Mouse (Mus musculus) hindbrain, embryonic 13.5 days (tissue): ENCODE data around the gene Olfr1206. TPM values are rescaled to one million over a fixed set of nuclear protein-coding genes. Genes with fewer than 3 reads are reported as not detected.

ENCODE experiments used
- ATAC-seq: fragments of 200-750 bp; cut with Nextera tagmentation; 2 replicates; pipeline ENCODE4 v1.8.0; 2017; ENCODE audit warnings: moderate TSS enrichment; ENCODE audit not compliant: low FRiP score
- H3K27ac ChIP-seq: fragments of 300-500 bp; sonication (generic); 2 replicates; pipeline ENCODE4 v1.5.1; 2015; ENCODE audit warnings: inconsistent platforms, mild to moderate bottlenecking, moderate library complexity
- H3K27me3 ChIP-seq: fragments of 300-500 bp; sonication (generic); 2 replicates; pipeline ENCODE4 v1.6.1; 2015; ENCODE audit warnings: mild to moderate bottlenecking, inconsistent platforms
- H3K36me3 ChIP-seq: fragments of 300-500 bp; sonication (generic); 2 replicates; pipeline ENCODE4 v1.6.1; 2015; ENCODE audit warnings: mild to moderate bottlenecking, inconsistent platforms
- H3K4me1 ChIP-seq: fragments of 300-500 bp; sonication (generic); replicated peaks from 2 replicates; pipeline ENCODE4 v1.6.1; 2015; ENCODE audit warnings: inconsistent platforms
- H3K4me2 ChIP-seq: fragments of 300-500 bp; sonication (generic); 2 replicates; pipeline ENCODE4 v1.6.1; 2015; ENCODE audit warnings: inconsistent platforms, mild to moderate bottlenecking, moderate library complexity
- H3K4me3 ChIP-seq: fragments of 300-500 bp; sonication (generic); 2 replicates; pipeline ENCODE4 v1.5.1; 2015; ENCODE audit warnings: mild to moderate bottlenecking, inconsistent platforms
- H3K9ac ChIP-seq: fragments of 300-500 bp; sonication (generic); 2 replicates; pipeline ENCODE4 v1.6.1; 2015; ENCODE audit warnings: mild to moderate bottlenecking, inconsistent platforms
- H3K9me3 ChIP-seq: fragments of 300-500 bp; sonication (generic); 2 replicates; pipeline ENCODE4 v1.6.1; 2016; ENCODE audit warnings: inconsistent platforms
- whole genome bisulfite sequencing: fragments of 180-500 bp; shearing (Covaris S2); methylation state at CpG from one replicate; pipeline ENCODE4 v1.1.7; 2015; 5-methylcytosine and 5-hydroxymethylcytosine counted together
- polyA plus RNA-seq: library from polyadenylated mRNA; unstranded; fragments of >200 nt; fragmentation: Nextera tagmentation; extraction: Ambion mirVana; gene quantifications from 2 replicates; pipeline ENCODE4 v1.2.1, GENCODE M21; 2015

The Olfr1206 gene
- polyA plus RNA-seq = not detected in 2 replicates

DNA sequence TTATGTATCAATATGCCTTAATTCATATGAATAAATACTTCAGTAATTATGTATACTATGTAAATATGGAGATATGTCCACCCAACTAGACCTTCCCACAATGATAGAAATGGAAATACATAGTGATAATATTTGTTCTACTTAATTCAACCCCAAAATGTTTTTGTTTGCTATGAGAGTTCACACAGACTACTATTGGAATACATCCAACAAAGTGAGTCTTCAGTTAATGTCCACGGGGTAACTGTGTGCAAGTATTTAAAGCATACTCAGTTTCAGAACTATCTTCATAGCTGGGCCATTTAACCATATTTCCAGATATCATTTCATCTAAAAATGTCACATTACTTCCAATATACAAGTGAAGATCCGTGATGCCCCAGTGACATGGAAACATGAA lies at the start of gene Olfr1206:
Gene Olfr1206, plus strand, starts transcription at position 301 of the 400 bp plus-strand sequence.
- ATAC-seq = no peak
- 89% methylated on average over 2 of the region's 2 CpGs for WGBS
- no peaks in the 10 kb centered on the region for H3K27me3 ChIP-seq

DNA sequence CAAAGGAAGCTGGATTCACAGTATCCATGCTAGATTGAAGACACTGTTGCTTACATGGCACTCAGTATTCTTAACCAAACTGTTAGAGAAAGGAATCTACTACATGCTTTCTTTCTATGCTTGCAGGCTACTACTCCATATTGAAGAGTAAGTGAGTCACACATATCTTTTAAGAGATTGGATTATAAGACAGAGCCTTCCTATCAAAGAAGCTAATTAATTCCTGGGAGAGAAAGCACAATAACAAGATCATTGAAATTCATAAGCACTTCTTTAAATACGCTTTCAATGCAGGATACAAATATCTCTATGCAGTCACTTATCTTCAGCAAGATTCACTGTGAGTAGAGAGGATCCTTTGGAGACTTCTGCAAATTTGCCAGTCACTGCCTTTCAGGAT lies 48.8 kb upstream of the Olfr1206 start, which contains the start of gene Olfr1202:
Gene Olfr1202, plus strand, starts transcription at position 301 of the 400 bp plus-strand sequence.
- no peak within 1 kb of the TSS for H3K4me2 ChIP-seq
- no peak within 1 kb of the TSS for H3K4me3 ChIP-seq
- no peaks in the 10 kb centered on the region for H3K27me3 ChIP-seq
- no peaks in the 10 kb centered on the region for H3K4me1 ChIP-seq
- no peaks in the 10 kb centered on the region for H3K36me3 ChIP-seq
- H3K27ac ChIP-seq = no peak within 1 kb of the TSS
- H3K9ac ChIP-seq = no peak within 1 kb of the TSS
- WGBS = 88% methylated on average over 1 of the region's 1 CpGs
- no peak for ATAC-seq
- no peaks in the 10 kb centered on the region for H3K9me3 ChIP-seq

More for the DNA sequence above, at the start of gene Olfr1206:
- no peaks in the 10 kb centered on the region for H3K9me3 ChIP-seq
- H3K4me1 ChIP-seq = no peaks in the 10 kb centered on the region
- no peak within 1 kb of the TSS for H3K4me3 ChIP-seq
- no peaks in the 10 kb centered on the region for H3K36me3 ChIP-seq
- H3K9ac ChIP-seq = no peak within 1 kb of the TSS
- H3K4me2 ChIP-seq = no peak within 1 kb of the TSS
- H3K27ac ChIP-seq = no peak within 1 kb of the TSS

DNA sequence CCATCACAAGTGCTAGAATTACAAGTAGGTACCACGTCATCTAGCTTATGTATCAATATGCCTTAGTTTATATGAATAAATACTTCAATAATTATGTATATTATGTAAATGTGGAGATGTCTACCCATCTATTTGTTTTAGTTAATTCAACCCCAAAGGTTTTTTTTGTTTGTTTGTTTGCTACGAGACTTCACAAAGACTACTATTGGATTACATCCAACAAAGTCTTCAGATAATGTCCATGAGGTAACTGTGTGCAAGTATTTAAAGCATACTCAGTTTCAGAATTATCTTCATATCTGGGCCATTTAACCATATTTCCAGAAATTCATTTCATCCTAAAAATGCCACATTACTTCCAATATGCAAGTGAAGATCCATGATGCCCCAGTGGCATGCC lies 33.6 kb upstream of the Olfr1206 start, which contains the start of gene Olfr1205:
Gene Olfr1205, plus strand, starts transcription at position 301 of the 400 bp plus-strand sequence.
- no peaks in the 10 kb centered on the region for H3K27me3 ChIP-seq
- H3K36me3 ChIP-seq = no peaks in the 10 kb centered on the region
- ATAC-seq = no peak
- no peak within 1 kb of the TSS for H3K4me3 ChIP-seq
- H3K9me3 ChIP-seq = no peaks in the 10 kb centered on the region
- 93% methylated on average over 2 of the region's 2 CpGs for WGBS
- H3K27ac ChIP-seq = no peak within 1 kb of the TSS
- H3K9ac ChIP-seq = no peak within 1 kb of the TSS
- H3K4me2 ChIP-seq = no peak within 1 kb of the TSS
- no peaks in the 10 kb centered on the region for H3K4me1 ChIP-seq

DNA sequence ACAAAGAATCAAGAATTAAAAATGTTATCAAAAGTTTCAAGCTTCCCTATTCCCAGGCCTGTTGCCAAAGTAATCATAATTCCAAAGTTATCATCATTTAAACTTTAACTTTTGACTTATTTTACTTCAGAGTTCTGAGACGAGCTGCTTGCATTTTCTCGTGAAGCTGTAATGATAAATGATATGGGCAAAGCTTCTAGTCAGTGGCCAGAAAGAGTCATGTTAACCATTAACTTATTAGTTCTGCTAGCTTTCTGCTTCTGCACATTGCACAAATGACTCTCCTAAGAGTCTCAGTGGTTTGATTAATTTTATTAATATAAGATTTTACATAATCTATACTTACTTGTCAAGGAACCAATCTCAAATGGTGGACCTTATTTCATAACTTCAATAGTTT lies 24.6 kb upstream of the Olfr1206 start:
- Histone ChIP-seq H3K27ac (no peak overlapping the region), H3K9ac (no peak overlapping the region), H3K36me3 (no peaks in the 10 kb centered on the region), H3K27me3 (no peaks in the 10 kb centered on the region), H3K4me2 (no peak overlapping the region), H3K9me3 (no peaks in the 10 kb centered on the region), H3K4me1 (no peaks in the 10 kb centered on the region), H3K4me3 (no peak overlapping the region)
- WGBS = 64% methylated on average over 2 of the region's 2 CpGs
- ATAC-seq = no peak

DNA sequence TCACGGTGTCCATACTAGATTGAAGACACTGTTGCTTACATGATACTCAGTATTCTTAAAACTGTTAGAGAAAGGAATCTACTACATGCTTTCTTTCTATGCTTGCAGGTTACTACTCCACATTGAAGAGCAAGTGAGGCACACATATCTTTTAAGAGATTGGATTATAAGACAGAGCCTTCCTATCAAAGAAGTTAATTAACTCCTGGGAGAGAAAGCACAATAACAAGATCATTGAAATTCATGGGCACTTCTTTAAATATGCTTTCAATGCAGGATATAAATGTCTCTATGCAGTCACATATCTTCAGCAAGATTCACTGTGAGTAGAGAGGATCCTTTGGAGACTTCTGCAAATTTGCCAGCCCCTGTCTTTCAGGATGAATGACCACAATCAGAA lies 14.0 kb upstream of the Olfr1206 start, which contains the start of gene Olfr1204:
Gene Olfr1204, plus strand, starts transcription at position 301 of the 400 bp plus-strand sequence.
- 94% methylated on average over 1 of the region's 1 CpGs for WGBS
- no peak within 1 kb of the TSS for H3K4me3 ChIP-seq
- H3K27me3 ChIP-seq = no peaks in the 10 kb centered on the region
- H3K27ac ChIP-seq = no peak within 1 kb of the TSS
- no peaks in the 10 kb centered on the region for H3K4me1 ChIP-seq
- no peak within 1 kb of the TSS for H3K9ac ChIP-seq
- ATAC-seq = no peak
- no peak within 1 kb of the TSS for H3K4me2 ChIP-seq
- H3K36me3 ChIP-seq = no peaks in the 10 kb centered on the region
- no peaks in the 10 kb centered on the region for H3K9me3 ChIP-seq

DNA sequence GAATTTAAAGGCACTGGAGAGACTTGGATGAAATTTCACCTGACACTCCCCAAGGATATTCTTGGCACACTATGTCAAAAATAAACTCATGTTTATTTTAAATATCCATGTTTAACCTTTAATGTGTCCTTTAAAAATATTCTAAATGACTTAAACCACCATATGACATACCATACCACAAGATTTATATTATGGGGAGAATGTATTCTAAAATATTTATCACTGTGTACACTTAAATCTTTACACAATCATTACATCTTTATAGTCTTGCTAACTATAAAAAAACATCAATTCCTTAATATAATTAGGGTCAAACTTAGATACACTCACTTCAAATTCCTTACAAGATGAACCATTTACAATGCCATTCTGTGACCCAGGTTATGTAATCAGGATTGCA lies 39.2 kb downstream of the Olfr1206 start, which contains the start of gene Olfr1208:
Gene Olfr1208, minus strand, starts transcription at position 101 of the 400 bp plus-strand sequence.
- Histone ChIP-seq H3K27me3 (no peaks in the 10 kb centered on the region), H3K9me3 (no peaks in the 10 kb centered on the region), H3K4me2 (no peak within 1 kb of the TSS), H3K9ac (no peak within 1 kb of the TSS), H3K4me1 (no peaks in the 10 kb centered on the region), H3K36me3 (no peaks in the 10 kb centered on the region), H3K4me3 (no peak within 1 kb of the TSS), H3K27ac (no peak within 1 kb of the TSS)
- ATAC-seq = no peak

DNA sequence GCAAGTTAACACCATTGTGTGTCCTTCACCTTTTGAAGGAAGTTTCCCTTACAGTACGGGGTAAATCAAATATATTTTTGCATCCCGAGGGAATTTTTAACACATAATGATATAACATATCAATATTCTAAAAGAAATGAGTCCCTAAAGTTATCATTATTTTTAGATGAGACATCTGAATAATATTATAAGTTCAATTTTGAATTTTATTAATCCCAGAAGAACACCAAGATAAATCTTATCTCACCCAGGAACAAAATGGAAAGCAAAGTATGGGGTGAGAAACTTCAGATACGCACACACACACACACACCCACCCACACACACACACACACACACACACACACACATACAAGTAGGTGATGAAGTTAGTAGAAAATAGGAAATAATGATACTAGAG lies 52.0 kb downstream of the Olfr1206 start, which contains the start of gene Olfr1209:
Gene Olfr1209, minus strand, starts transcription at position 101 of the 400 bp plus-strand sequence.
- ATAC-seq = no peak
- Histone ChIP-seq H3K27ac (no peak within 1 kb of the TSS), H3K36me3 (no peaks in the 10 kb centered on the region), H3K9me3 (no peaks in the 10 kb centered on the region), H3K9ac (no peak within 1 kb of the TSS), H3K27me3 (no peaks in the 10 kb centered on the region), H3K4me3 (no peak within 1 kb of the TSS), H3K4me2 (no peak within 1 kb of the TSS), H3K4me1 (no peaks in the 10 kb centered on the region)
- WGBS = 88% methylated on average over 3 of the region's 3 CpGs

Other genes starting within 250 kb of the Olfr1206 start
- not detected in 2 replicates for gene Olfr1191-ps1, start 222.7 kb upstream of the Olfr1206 start, polyA plus RNA-seq
- gene Olfr1192-ps1, start 214.7 kb upstream of the Olfr1206 start, polyA plus RNA-seq = not detected in 2 replicates
- gene Olfr1193, start 187.6 kb upstream of the Olfr1206 start, polyA plus RNA-seq = not detected in 2 replicates
- gene Olfr1195, start 174.0 kb upstream of the Olfr1206 start, polyA plus RNA-seq = not detected in 2 replicates
- gene Olfr1196, start 158.6 kb upstream of the Olfr1206 start, polyA plus RNA-seq = not detected in 2 replicates
- not detected in 2 replicates for gene Olfr1197, start 130.9 kb upstream of the Olfr1206 start, polyA plus RNA-seq
- gene Olfr1198, start 111.9 kb upstream of the Olfr1206 start, polyA plus RNA-seq = not detected in 2 replicates
- not detected in 2 replicates for gene Olfr1199, start 102.8 kb upstream of the Olfr1206 start, polyA plus RNA-seq
- gene Olfr1200, start 92.7 kb upstream of the Olfr1206 start, polyA plus RNA-seq = not detected in 2 replicates
- gene Olfr1201, start 70.2 kb upstream of the Olfr1206 start, polyA plus RNA-seq = not detected in 2 replicates
- gene Olfr1202, start 48.7 kb upstream of the Olfr1206 start, polyA plus RNA-seq = not detected in 2 replicates
- gene Olfr1205, start 33.5 kb upstream of the Olfr1206 start, polyA plus RNA-seq = not detected in 2 replicates
- not detected in 2 replicates for gene Olfr1204, start 13.9 kb upstream of the Olfr1206 start, polyA plus RNA-seq
- gene Olfr1208, start 39.1 kb downstream of the Olfr1206 start, polyA plus RNA-seq = not detected in 2 replicates
- not detected in 2 replicates for gene Olfr1209, start 51.9 kb downstream of the Olfr1206 start, polyA plus RNA-seq
- not detected in 2 replicates for gene Olfr1211, start 74.9 kb downstream of the Olfr1206 start, polyA plus RNA-seq
- gene Olfr1212, start 90.7 kb downstream of the Olfr1206 start, polyA plus RNA-seq = not detected in 2 replicates
- not detected in 2 replicates for gene Gm13762, start 117.0 kb downstream of the Olfr1206 start, polyA plus RNA-seq
- not detected in 2 replicates for gene Olfr1214, start 129.4 kb downstream of the Olfr1206 start, polyA plus RNA-seq
- not detected in 2 replicates for gene Olfr1215, start 143.7 kb downstream of the Olfr1206 start, polyA plus RNA-seq
- gene Olfr1216, start 155.1 kb downstream of the Olfr1206 start, polyA plus RNA-seq = not detected in 2 replicates
- gene Olfr1217, start 168.8 kb downstream of the Olfr1206 start, polyA plus RNA-seq = not detected in 2 replicates
- gene Olfr1218, start 198.0 kb downstream of the Olfr1206 start, polyA plus RNA-seq = not detected in 2 replicates
- not detected in 2 replicates for gene Olfr1219, start 220.3 kb downstream of the Olfr1206 start, polyA plus RNA-seq
- not detected in 2 replicates for gene Olfr1220, start 243.6 kb downstream of the Olfr1206 start, polyA plus RNA-seq